Mouse (Mus musculus) small intestine, adult 2 months (tissue): Measurements from ENCODE around the gene Tuba1a. TPM values are rescaled to one million over a fixed set of nuclear protein-coding genes. Genes with fewer than 3 reads are reported as not detected.

Source experiments
- H3K27ac ChIP-seq: fragments of 200-500 bp; 2 replicates; pipeline ENCODE4 v1.5.1; 2012; ENCODE audit warnings: low read depth, low read length, control low read depth, inconsistent platforms; ENCODE audit not compliant: insufficient read depth
- H3K27me3 ChIP-seq: fragments of 200-500 bp; 2 replicates; pipeline ENCODE4 v1.6.1; 2012; ENCODE audit warnings: mild to moderate bottlenecking, moderate library complexity, low read length, inconsistent platforms; ENCODE audit not compliant: control insufficient read depth, insufficient read depth
- H3K36me3 ChIP-seq: fragments of 200-500 bp; 2 replicates; pipeline ENCODE4 v1.6.1; 2012; ENCODE audit warnings: mild to moderate bottlenecking, low read length, control low read depth, inconsistent platforms; ENCODE audit not compliant: control insufficient read depth, insufficient read depth
- H3K4me1 ChIP-seq: fragments of 200-500 bp; 2 replicates; pipeline ENCODE4 v1.6.1; 2012; ENCODE audit warnings: low read length, inconsistent platforms, mixed read lengths; ENCODE audit not compliant: control insufficient read depth, insufficient read depth, insufficient read length
- H3K4me3 ChIP-seq: fragments of 200-500 bp; 2 replicates; pipeline ENCODE4 v1.5.1; 2012; ENCODE audit warnings: low read depth, mild to moderate bottlenecking, control low read depth, inconsistent platforms, low read length, moderate library complexity
- CTCF ChIP-seq: fragments of 200-500 bp; IDR thresholded peaks from 2 replicates; pipeline ENCODE4 v1.5.1; 2012; ENCODE audit warnings: low read depth, mild to moderate bottlenecking, control low read depth, inconsistent platforms, low read length, moderate library complexity, mixed read lengths; ENCODE audit not compliant: insufficient replicate concordance, insufficient read length; ENCODE audit errors: extremely low read depth
- POLR2A ChIP-seq: fragments of 200-500 bp; IDR thresholded peaks from 2 replicates; pipeline ENCODE4 v1.6.1; 2012; ENCODE audit warnings: low read depth, mild to moderate bottlenecking, control low read depth, inconsistent platforms, low read length, moderate library complexity
- WGBS: fragments of 180-500 bp; shearing (Covaris S2); methylation state at CpG from one replicate; pipeline ENCODE4 v1.1.7; 2018; 5-methylcytosine and 5-hydroxymethylcytosine counted together
- polyA plus RNA-seq: library from polyadenylated mRNA; depleted of rRNA; stranded (reverse); fragments of >200 nt; gene quantifications from 2 replicates; pipeline ENCODE4 v1.2.3, GENCODE M21; 2012; rRNA removed

Tuba1a gene
- polyA plus RNA-seq, result 99.6 and 116 TPM in 2 replicates

- Histone ChIP-seq H3K4me3 (peak within 1 kb of the TSS; percentile 66), H3K27ac (peak within 1 kb of the TSS; percentile 75), H3K36me3 (no peaks in the 10 kb centered on the region), H3K4me1 (0 out of 2 replicates have a peak, but pooled peaks cover 2% of the 10 kb centered on the region), H3K27me3 (no peaks in the 10 kb centered on the region)
- whole genome bisulfite sequencing, result 5% methylated on average over 28 of the region's 28 CpGs
- TF ChIP-seq POLR2A (peak; percentile 80), CTCF (no peak)
Observed at GRCm38 (mm10) chr15:98953401-98954356, at the start of gene Tuba1a, which contains the start of gene Gm49450. Gene Tuba1a (minus strand): TSS chr15:98953703. Gene Gm49450 (minus strand): TSS chr15:98953551.

GRCm38 (mm10) chr15:99001451-99001931 lies 48.0 kb upstream of the Tuba1a start:
- WGBS, result 15% methylated on average over 17 of the region's 17 CpGs
- H3K4me1 ChIP-seq, result peaks cover 11% of the 10 kb centered on the region; the same call in 1 of the 2 replicates
- TF ChIP-seq CTCF (no peak), POLR2A (no peak)
- H3K27ac ChIP-seq, result no peak overlapping the region
- H3K4me3 ChIP-seq, result peak overlapping the region; percentile 51
- H3K27me3 ChIP-seq, result no peaks in the 10 kb centered on the region
- H3K36me3 ChIP-seq, result no peaks in the 10 kb centered on the region

GRCm38 (mm10) chr15:99000535-99001283 lies 47.2 kb upstream of the Tuba1a start:
- Histone ChIP-seq H3K4me3 (no peak overlapping the region), H3K27ac (no peak overlapping the region), H3K27me3 (no peaks in the 10 kb centered on the region), H3K36me3 (no peaks in the 10 kb centered on the region), H3K4me1 (peaks cover 11% of the 10 kb centered on the region; the same call in 1 of the 2 replicates)
- TF ChIP-seq POLR2A (no peak), CTCF (peak; percentile 13; the same call in 1 of the 2 replicates)
- 35% methylated on average over 14 of the region's 14 CpGs for WGBS

GRCm38 (mm10) chr15:98998775-98999157 lies 45.3 kb upstream of the Tuba1a start:
- Histone ChIP-seq H3K4me3 (no peak overlapping the region), H3K27me3 (no peaks in the 10 kb centered on the region), H3K36me3 (no peaks in the 10 kb centered on the region), H3K4me1 (peaks cover 11% of the 10 kb centered on the region; the same call in 1 of the 2 replicates), H3K27ac (no peak overlapping the region)
- 25% methylated on average over 6 of the region's 6 CpGs for WGBS
- TF ChIP-seq POLR2A (no peak), CTCF (no peak)

GRCm38 (mm10) chr15:98997938-98998774 lies 44.7 kb upstream of the Tuba1a start:
- H3K36me3 ChIP-seq, result no peaks in the 10 kb centered on the region
- H3K27me3 ChIP-seq, result no peaks in the 10 kb centered on the region
- TF ChIP-seq POLR2A (no peak), CTCF (no peak)
- H3K4me1 ChIP-seq, result peaks cover 11% of the 10 kb centered on the region; the same call in 1 of the 2 replicates
- 24% methylated on average over 13 of the region's 13 CpGs for WGBS
- H3K4me3 ChIP-seq, result no peak overlapping the region
- peak overlapping the region; percentile 55 for H3K27ac ChIP-seq

GRCm38 (mm10) chr15:98996840-98997239 lies 43.3 kb upstream of the Tuba1a start:
- peaks cover 14% of the 10 kb centered on the region; the same call in 1 of the 2 replicates for H3K4me1 ChIP-seq
- H3K4me3 ChIP-seq, result no peak overlapping the region
- 88% methylated on average over 7 of the region's 7 CpGs for WGBS
- no peak overlapping the region for H3K27ac ChIP-seq
- no peaks in the 10 kb centered on the region for H3K27me3 ChIP-seq
- TF ChIP-seq CTCF (no peak), POLR2A (no peak)
- no peaks in the 10 kb centered on the region for H3K36me3 ChIP-seq
